Mouse (Mus musculus) MEL (cell line): ENCODE results near the gene Pdcd4.
A peak's percentile ranks its signal among the peaks of the same experiment; 100 is the strongest.

Experiments used
- CTCF ChIP-seq, 3 experiments: IDR thresholded peaks in 2 of 3; conservative IDR thresholded peaks in 1 of 3; 2 replicates each; pipeline ENCODE4 v1.5.1; 2011 to 2012; ENCODE audit warnings: low read length in 3 of 3, low read depth in 2 of 3, mild to moderate bottlenecking in 2 of 3, improper control_type of control experiment in 1 of 3, inconsistent platforms in 1 of 3, mixed read lengths in 1 of 3, moderate library complexity in 1 of 3; ENCODE audit not compliant: control insufficient read depth in 1 of 3, insufficient read depth in 1 of 3, poor library complexity in 1 of 3, severe bottlenecking in 1 of 3
- ELF1 ChIP-seq: IDR thresholded peaks from 2 replicates; pipeline ENCODE4 v1.6.1; 2014; ENCODE audit warnings: low read depth, mild to moderate bottlenecking, inconsistent platforms, low read length, improper control_type of control experiment, moderate library complexity
- NELFE ChIP-seq: IDR thresholded peaks from 2 replicates; pipeline ENCODE4 v1.6.1; 2011; ENCODE audit warnings: low read depth, low read length, improper control_type of control experiment
- POLR2A ChIP-seq, 2 experiments: IDR thresholded peaks; 2 replicates each; pipeline ENCODE4 v1.6.1; 2011 to 2012; ENCODE audit warnings: low read length in 2 of 2, mild to moderate bottlenecking in 2 of 2, control low read depth in 1 of 2, improper control_type of control experiment in 1 of 2, low read depth in 1 of 2, moderate library complexity in 1 of 2; ENCODE audit not compliant: control insufficient read depth in 1 of 2, insufficient read depth in 1 of 2, poor library complexity in 1 of 2
- POLR2AphosphoS5 ChIP-seq: IDR thresholded peaks from 2 replicates; pipeline ENCODE4 v1.6.1; 2012; ENCODE audit warnings: low read depth, borderline replicate concordance, mild to moderate bottlenecking, inconsistent platforms, low read length, moderate library complexity, mixed read lengths
- TAL1 ChIP-seq: IDR thresholded peaks from 2 replicates; pipeline ENCODE4 v1.6.1; 2012; ENCODE audit warnings: mild to moderate bottlenecking, inconsistent platforms, low read length, moderate library complexity, mixed read lengths
- TCF12 ChIP-seq: IDR thresholded peaks from 2 replicates; pipeline ENCODE4 v1.6.1; 2014; ENCODE audit warnings: low read depth, mild to moderate bottlenecking, inconsistent platforms, low read length, improper control_type of control experiment, moderate library complexity
- ZMIZ1 ChIP-seq: IDR thresholded peaks from 2 replicates; pipeline ENCODE4 v1.6.1; 2012; ENCODE audit warnings: low read depth, mild to moderate bottlenecking, inconsistent platforms, low read length, improper control_type of control experiment, moderate library complexity

DNA sequence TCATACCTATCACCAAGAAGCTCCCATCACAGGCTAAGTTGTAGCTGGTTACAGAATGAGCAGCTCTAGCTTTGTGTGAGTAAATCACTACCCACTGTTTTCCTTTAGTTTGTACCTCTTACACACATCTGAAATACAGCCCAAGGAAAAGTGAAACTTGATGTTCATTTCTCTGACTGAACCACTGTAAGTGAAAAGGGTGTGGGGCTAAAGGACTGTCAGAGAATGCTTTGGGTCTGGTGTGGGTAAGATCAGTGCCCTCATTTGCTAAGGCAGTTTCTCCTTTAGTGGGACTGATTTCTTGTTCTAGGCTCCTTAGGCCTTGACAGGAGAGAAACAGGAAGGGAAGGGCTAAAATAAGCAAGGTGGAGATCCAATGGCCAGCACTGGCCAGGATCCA is 42.0 kb downstream of the Pdcd4 start:
- TF ChIP-seq CTCF (IDR thresholded peaks at IDR 0.05 in 2 of 3, conservative IDR thresholded peaks at IDR 0.05 in 1 of 3; ENCODE audit: control insufficient read depth in 1 of 3, insufficient read depth in 1 of 3, low read depth in 2 of 3, low read length in 3 of 3, poor library complexity in 1 of 3, severe bottlenecking in 1 of 3) = no peak
- TF ChIP-seq ELF1 = no peak
- 0 out of 2 replicates have a peak, but pooled peaks have one; percentile 27 for TF ChIP-seq ZMIZ1
- no peak for TF ChIP-seq POLR2A (IDR thresholded peaks at IDR 0.05; ENCODE audit: control insufficient read depth in 1 of 2, insufficient read depth in 1 of 2, low read depth in 1 of 2, low read length in 2 of 2, poor library complexity in 1 of 2)
- no peak for TF ChIP-seq TCF12
- TF ChIP-seq NELFE = no peak
- TF ChIP-seq TAL1 = no peak
- TF ChIP-seq POLR2AphosphoS5 = no peak
